ENCODE assay signal across 31 mouse cellular contexts in the genomic region with DNA sequence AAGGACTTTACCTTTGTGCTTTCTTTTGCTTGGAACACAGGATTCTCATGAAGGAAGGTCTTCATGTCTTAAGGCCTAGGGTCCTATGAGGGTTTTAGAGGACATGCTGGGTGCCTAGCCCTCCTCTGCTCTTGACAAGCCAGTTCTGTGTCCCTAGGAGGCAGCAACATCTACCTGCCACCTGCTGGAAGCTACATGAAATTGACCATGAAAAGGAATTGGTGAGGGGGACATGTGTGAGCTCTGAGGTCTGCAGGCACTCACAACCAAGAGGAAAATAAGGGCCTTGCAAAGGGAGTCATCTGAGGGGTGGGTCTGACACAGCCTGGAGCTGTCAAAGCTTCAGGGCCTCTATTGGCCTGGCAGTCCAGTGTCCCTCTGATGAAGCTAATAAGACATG. TPM values are rescaled to one million over a fixed set of nuclear protein-coding genes. Genes with fewer than 3 reads are reported as not detected.
DNase-seq lines count a peak whose midpoint lies in the region; ATAC-seq and TF ChIP-seq lines count a peak whose summit lies in the region.
"Had no signal": no experiment of that assay in that cellular context is flagged by ENCODE, and none has a peak within 500 bp of the region (broad histone marks: within the 10 kb centered on the region; RNA-seq: fewer than 3 reads in every experiment).

No protein-coding gene starts in this region.

- H3K4me2 ChIP-seq in hindbrain, postnatal 0 days (ENCODE audit: low read depth, low read length), result no peak overlapping the region
- H3K4me2 ChIP-seq in hindbrain, embryonic 12.5 days (replicated peaks), result no peak overlapping the region
- H3K4me2 ChIP-seq in lung, postnatal 0 days (replicated peaks; ENCODE audit: low read depth, low read length), result no peak overlapping the region
- H3K4me2 ChIP-seq: embryonic facial prominence, embryonic 15.5 days; limb, embryonic 15.5 days; midbrain, embryonic 15.5 days had no signal

- TF ChIP-seq EP300 in lung, postnatal 0 days (IDR thresholded peaks at IDR 0.05), result no peak

- H3K9ac ChIP-seq in hindbrain, postnatal 0 days (replicated peaks; ENCODE audit: low read length), result no peak overlapping the region
- no peak overlapping the region for H3K9ac ChIP-seq in hindbrain, embryonic 12.5 days
- no peak overlapping the region for H3K9ac ChIP-seq in lung, postnatal 0 days (replicated peaks; ENCODE audit: low read depth)
- H3K9ac ChIP-seq: embryonic facial prominence, embryonic 15.5 days; forebrain, postnatal 0 days; limb, embryonic 15.5 days; liver, postnatal 0 days; midbrain, embryonic 15.5 days had no signal

- H3K4me1 ChIP-seq in hindbrain, postnatal 0 days (ENCODE audit: insufficient read depth, low read length), result no peaks in the 10 kb centered on the region
- no peaks in the 10 kb centered on the region for H3K4me1 ChIP-seq in hindbrain, embryonic 12.5 days
- no peaks in the 10 kb centered on the region for H3K4me1 ChIP-seq in lung, postnatal 0 days (ENCODE audit: insufficient read depth, low read depth, low read length)
- H3K4me1 ChIP-seq: embryonic facial prominence, embryonic 15.5 days; forebrain, embryonic 10.5 days; limb, embryonic 15.5 days; midbrain, embryonic 15.5 days had no signal

- no peaks in the 10 kb centered on the region for H3K36me3 ChIP-seq in hindbrain, postnatal 0 days (ENCODE audit: insufficient read depth, low read length)
- H3K36me3 ChIP-seq in hindbrain, embryonic 12.5 days, result no peaks in the 10 kb centered on the region
- H3K36me3 ChIP-seq in lung, postnatal 0 days (ENCODE audit: insufficient read depth, low read length), result no peaks in the 10 kb centered on the region
- H3K36me3 ChIP-seq: embryonic facial prominence, embryonic 15.5 days; forebrain, embryonic 10.5 days; G1E; limb, embryonic 15.5 days; midbrain, embryonic 15.5 days had no signal

- H3K4me3 ChIP-seq in gastrocnemius, adult 2 months, result no peak overlapping the region
- no peak overlapping the region for H3K4me3 ChIP-seq in hindbrain, postnatal 0 days (ENCODE audit: low read length)
- H3K4me3 ChIP-seq in hindbrain, embryonic 12.5 days, result no peak overlapping the region
- H3K4me3 ChIP-seq in lung, postnatal 0 days (ENCODE audit: low read depth, low read length), result no peak overlapping the region
- H3K4me3 ChIP-seq: embryonic facial prominence, embryonic 15.5 days; forebrain, embryonic 10.5 days; limb, embryonic 15.5 days; megakaryocyte, embryonic 14.5 days; midbrain, embryonic 15.5 days had no signal

- no peak for DNase-seq in gastrocnemius, adult 2 months
- no peak for DNase-seq in gastrocnemius, postnatal 14 days
- DNase-seq in hindbrain, postnatal 0 days (ENCODE audit: low spot score), result no peak
- no peak for DNase-seq in lung, postnatal 0 days (ENCODE audit: low spot score)
- DNase-seq in lung, adult 18-20 months, result no peak
- DNase-seq in T-cell, adult 2 months (ENCODE audit: low spot score), result no peak
- DNase-seq in urinary bladder, postnatal 10 days (ENCODE audit: low spot score), result no peak
- DNase-seq: adrenal gland, postnatal 36 days; cerebellum, adult 18-20 months; cerebellum, postnatal 25 days; forebrain, postnatal 0 days; kidney, adult 8-10 months; kidney, postnatal 36 days; liver, postnatal 0 days; right cerebral cortex, postnatal 25 days had no signal

- intact Hi-C loops in gastrocnemius, adult 2 months (cut with DNase I), result no loop called here
- intact Hi-C loops in gastrocnemius, postnatal 14 days (cut with DNase I; ENCODE audit: low total_unique reads), result no loop called here

- no peaks in the 10 kb centered on the region for H3K9me3 ChIP-seq in hindbrain, postnatal 0 days (ENCODE audit: low read length)
- no peaks in the 10 kb centered on the region for H3K9me3 ChIP-seq in hindbrain, embryonic 12.5 days (replicated peaks)
- H3K9me3 ChIP-seq in lung, postnatal 0 days (ENCODE audit: low read length), result no peaks in the 10 kb centered on the region
- H3K9me3 ChIP-seq: embryonic facial prominence, embryonic 15.5 days; forebrain, embryonic 10.5 days; G1E; limb, embryonic 15.5 days; megakaryocyte, embryonic 14.5 days; midbrain, embryonic 15.5 days had no signal

- H3K27me3 ChIP-seq in hindbrain, postnatal 0 days (ENCODE audit: insufficient read depth, low read length), result no peaks in the 10 kb centered on the region
- H3K27me3 ChIP-seq in hindbrain, embryonic 12.5 days, result 0 out of 2 replicates have a peak, but pooled peaks cover 6% of the 10 kb centered on the region
- H3K27me3 ChIP-seq in lung, postnatal 0 days (replicated peaks; ENCODE audit: insufficient read depth, low read length), result no peaks in the 10 kb centered on the region
- H3K27me3 ChIP-seq: embryonic facial prominence, embryonic 15.5 days; limb, embryonic 15.5 days; midbrain, embryonic 15.5 days had no signal

- TF ChIP-seq CTCF in gastrocnemius, adult 2 months (IDR thresholded peaks at IDR 0.05), result peak; percentile 2; the same call in 1 of the 2 replicates
- TF ChIP-seq CTCF in hindbrain, postnatal 0 days (IDR thresholded peaks at IDR 0.05; ENCODE audit: low read depth), result peak; percentile 53
- peak; percentile 35 for TF ChIP-seq CTCF in lung, postnatal 0 days (IDR thresholded peaks at IDR 0.05)

- H3K27ac ChIP-seq in gastrocnemius, adult 2 months, result no peak overlapping the region
- no peak overlapping the region for H3K27ac ChIP-seq in hindbrain, postnatal 0 days
- H3K27ac ChIP-seq in hindbrain, embryonic 12.5 days, result no peak overlapping the region
- no peak overlapping the region for H3K27ac ChIP-seq in lung, postnatal 0 days (ENCODE audit: low read length)
- H3K27ac ChIP-seq: embryonic facial prominence, embryonic 15.5 days; forebrain, embryonic 10.5 days; limb, embryonic 15.5 days; midbrain, embryonic 15.5 days had no signal

- no peak for ATAC-seq in hindbrain, postnatal 0 days
- ATAC-seq in hindbrain, embryonic 12.5 days (ENCODE audit: low FRiP score), result no peak
- no peak for ATAC-seq in lung, postnatal 0 days
- ATAC-seq: forebrain, postnatal 0 days; liver, postnatal 0 days; midbrain, embryonic 15.5 days had no signal

RNA-seq across cellular contexts. Expression of a gene that starts 1.5 kb away (rescaled TPM):
- total RNA-seq in gastrocnemius, adult 2 months (2021), result not detected
- not detected for total RNA-seq in gastrocnemius, postnatal 14 days (2021)
- not detected in 2 replicates for total RNA-seq in hindbrain, postnatal 0 days (2014; rRNA removed)
- polyA plus RNA-seq in hindbrain, postnatal 0 days (2015; fragmentation: Nextera tagmentation; extraction: Ambion mirVana), result not detected in 2 replicates
- polyA plus RNA-seq in hindbrain, embryonic 12.5 days (2016; fragmentation: Nextera tagmentation; extraction: Ambion mirVana), result not detected in 2 replicates
- polyA plus RNA-seq in lung, postnatal 0 days (2015; fragmentation: Nextera tagmentation; extraction: Ambion mirVana), result not detected in 2 replicates
- total RNA-seq: adrenal gland, postnatal 36 days; forebrain, postnatal 0 days; G1E; gastrocnemius, adult 18-20 months; granulocyte monocyte progenitor cell, adult 5-6 weeks; hematopoietic stem cell, adult 5-6 weeks; layer of hippocampus, postnatal 14 days; left cerebral cortex, postnatal 10 days; neutrophil, adult 5-6 weeks had no signal
- polyA plus RNA-seq: forebrain, embryonic 10.5 days; forebrain, postnatal 0 days; G1E; limb, embryonic 15.5 days; liver, postnatal 0 days; midbrain, embryonic 15.5 days; spleen, adult 2 months; stomach, embryonic 14.5 days; thymus, postnatal 0 days had no signal

RNA-seq across cellular contexts. Expression of a gene that starts 7.9 kb away (rescaled TPM):
- total RNA-seq in gastrocnemius, adult 2 months (2021), result not detected
- total RNA-seq in gastrocnemius, postnatal 14 days (2021), result not detected
- total RNA-seq in hindbrain, postnatal 0 days (2014; rRNA removed), result not detected in 2 replicates
- not detected in 2 replicates for polyA plus RNA-seq in hindbrain, postnatal 0 days (2015; fragmentation: Nextera tagmentation; extraction: Ambion mirVana)
- polyA plus RNA-seq in hindbrain, embryonic 12.5 days (2016; fragmentation: Nextera tagmentation; extraction: Ambion mirVana), result not detected in 2 replicates
- polyA plus RNA-seq in lung, postnatal 0 days (2015; fragmentation: Nextera tagmentation; extraction: Ambion mirVana), result not detected in 2 replicates
- total RNA-seq: adrenal gland, postnatal 36 days; forebrain, postnatal 0 days; G1E; gastrocnemius, adult 18-20 months; granulocyte monocyte progenitor cell, adult 5-6 weeks; hematopoietic stem cell, adult 5-6 weeks; layer of hippocampus, postnatal 14 days; left cerebral cortex, postnatal 10 days; neutrophil, adult 5-6 weeks had no signal
- polyA plus RNA-seq: forebrain, embryonic 10.5 days; forebrain, postnatal 0 days; G1E; limb, embryonic 15.5 days; liver, postnatal 0 days; midbrain, embryonic 15.5 days; spleen, adult 2 months; stomach, embryonic 14.5 days; thymus, postnatal 0 days had no signal

RNA-seq across cellular contexts. Expression of a gene that starts 21.3 kb away (rescaled TPM):
- not detected for total RNA-seq in gastrocnemius, adult 2 months (2021)
- not detected for total RNA-seq in gastrocnemius, postnatal 14 days (2021)
- not detected in 2 replicates for total RNA-seq in hindbrain, postnatal 0 days (2014; rRNA removed)
- polyA plus RNA-seq in hindbrain, postnatal 0 days (2015; fragmentation: Nextera tagmentation; extraction: Ambion mirVana), result not detected in 2 replicates
- not detected in 2 replicates for polyA plus RNA-seq in hindbrain, embryonic 12.5 days (2016; fragmentation: Nextera tagmentation; extraction: Ambion mirVana)
- polyA plus RNA-seq in lung, postnatal 0 days (2015; fragmentation: Nextera tagmentation; extraction: Ambion mirVana), result not detected in 2 replicates
- total RNA-seq: adrenal gland, postnatal 36 days; forebrain, postnatal 0 days; G1E; gastrocnemius, adult 18-20 months; granulocyte monocyte progenitor cell, adult 5-6 weeks; hematopoietic stem cell, adult 5-6 weeks; layer of hippocampus, postnatal 14 days; left cerebral cortex, postnatal 10 days; neutrophil, adult 5-6 weeks had no signal
- polyA plus RNA-seq: forebrain, embryonic 10.5 days; forebrain, postnatal 0 days; G1E; limb, embryonic 15.5 days; liver, postnatal 0 days; midbrain, embryonic 15.5 days; spleen, adult 2 months; stomach, embryonic 14.5 days; thymus, postnatal 0 days had no signal

RNA-seq across cellular contexts. Expression of a gene that starts 37.3 kb away (rescaled TPM):
- total RNA-seq in gastrocnemius, adult 2 months (2021), result not detected
- total RNA-seq in gastrocnemius, postnatal 14 days (2021), result not detected
- not detected in 2 replicates for total RNA-seq in hindbrain, postnatal 0 days (2014; rRNA removed)
- polyA plus RNA-seq in hindbrain, postnatal 0 days (2015; fragmentation: Nextera tagmentation; extraction: Ambion mirVana), result not detected in 2 replicates
- not detected in 2 replicates for polyA plus RNA-seq in hindbrain, embryonic 12.5 days (2016; fragmentation: Nextera tagmentation; extraction: Ambion mirVana)
- not detected in 2 replicates for polyA plus RNA-seq in lung, postnatal 0 days (2015; fragmentation: Nextera tagmentation; extraction: Ambion mirVana)
- total RNA-seq: adrenal gland, postnatal 36 days; forebrain, postnatal 0 days; G1E; gastrocnemius, adult 18-20 months; granulocyte monocyte progenitor cell, adult 5-6 weeks; hematopoietic stem cell, adult 5-6 weeks; layer of hippocampus, postnatal 14 days; left cerebral cortex, postnatal 10 days; neutrophil, adult 5-6 weeks had no signal
- polyA plus RNA-seq: embryonic facial prominence, embryonic 15.5 days; forebrain, embryonic 10.5 days; forebrain, postnatal 0 days; G1E; limb, embryonic 15.5 days; liver, postnatal 0 days; midbrain, embryonic 15.5 days; spleen, adult 2 months; stomach, embryonic 14.5 days; thymus, postnatal 0 days had no signal

RNA-seq across cellular contexts. Expression of a gene that starts 54.5 kb away (rescaled TPM):
- total RNA-seq in gastrocnemius, adult 2 months (2021), result not detected
- not detected for total RNA-seq in gastrocnemius, postnatal 14 days (2021)
- total RNA-seq in hindbrain, postnatal 0 days (2014; rRNA removed), result not detected in 2 replicates
- polyA plus RNA-seq in hindbrain, postnatal 0 days (2015; fragmentation: Nextera tagmentation; extraction: Ambion mirVana), result not detected in 2 replicates
- not detected in 2 replicates for polyA plus RNA-seq in hindbrain, embryonic 12.5 days (2016; fragmentation: Nextera tagmentation; extraction: Ambion mirVana)
- polyA plus RNA-seq in lung, postnatal 0 days (2015; fragmentation: Nextera tagmentation; extraction: Ambion mirVana), result not detected in 2 replicates
- total RNA-seq: adrenal gland, postnatal 36 days; forebrain, postnatal 0 days; G1E; gastrocnemius, adult 18-20 months; granulocyte monocyte progenitor cell, adult 5-6 weeks; hematopoietic stem cell, adult 5-6 weeks; layer of hippocampus, postnatal 14 days; left cerebral cortex, postnatal 10 days; neutrophil, adult 5-6 weeks had no signal
- polyA plus RNA-seq: forebrain, embryonic 10.5 days; forebrain, postnatal 0 days; G1E; limb, embryonic 15.5 days; liver, postnatal 0 days; midbrain, embryonic 15.5 days; spleen, adult 2 months; stomach, embryonic 14.5 days; thymus, postnatal 0 days had no signal

Comparison
In these comparisons a context has a peak if more than half of its experiments do, and no peak if none do; other contexts are left out.
1. CTCF ChIP-seq: peak in every context shown above with its lines; median percentile 53 in hindbrain, postnatal 0 days; 35 in lung, postnatal 0 days; 2 in gastrocnemius, adult 2 months.